Mouse (Mus musculus) 3134 (cell line): ENCODE data around the gene Ddx60.
"Not testable (repeated sequence)": the region's sequence is repeated elsewhere in the genome, so short reads cannot be mapped to it uniquely, and the experiment has no call there.

Source experiments
- DNase-seq: peaks from one replicate; pipeline ENCODE4 v3.0.0-alpha.2; 2011; ENCODE audit warnings: low spot score; ENCODE audit not compliant: insufficient read length; ENCODE audit errors: extremely low read depth

The Ddx60 gene

DNA sequence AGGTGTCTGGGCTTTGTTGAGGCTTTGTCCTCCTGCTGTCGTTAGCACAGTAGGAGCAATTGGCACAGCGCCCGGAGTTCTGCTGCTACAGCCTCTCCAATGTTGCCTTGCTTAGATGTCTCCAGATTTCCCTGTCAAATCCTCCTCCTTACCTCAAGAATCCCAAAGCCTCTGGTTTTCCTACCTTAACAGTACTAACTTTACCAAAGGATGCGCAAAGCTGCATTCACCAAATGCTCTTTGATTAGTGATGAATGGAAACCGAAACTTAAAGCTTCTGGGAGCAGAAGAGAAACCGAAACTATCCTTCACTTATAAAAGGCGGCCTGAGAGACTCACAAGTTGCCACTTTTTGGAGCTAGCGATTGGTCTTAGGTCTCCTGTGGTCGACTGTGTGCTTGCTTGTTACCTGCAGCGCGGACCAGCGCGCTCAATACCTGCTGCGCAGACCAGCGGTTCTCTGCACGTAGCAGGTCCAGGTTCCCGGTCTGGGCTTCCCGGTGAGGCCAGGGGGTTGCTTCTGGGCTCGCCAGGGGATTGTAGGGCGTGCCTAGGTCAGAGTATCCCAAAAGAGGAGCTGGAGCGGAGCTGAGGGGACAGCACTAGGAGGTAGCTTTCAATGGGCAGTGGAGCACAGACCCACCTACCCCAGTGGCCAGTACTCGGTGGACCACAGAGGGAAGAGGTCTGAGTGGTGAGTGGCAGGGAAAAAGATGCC, at the start of gene Ddx60:
Gene Ddx60 (plus strand): TSS at position 311 of the 718 bp plus-strand sequence.
- peak; percentile 53 for DNase-seq

DNA sequence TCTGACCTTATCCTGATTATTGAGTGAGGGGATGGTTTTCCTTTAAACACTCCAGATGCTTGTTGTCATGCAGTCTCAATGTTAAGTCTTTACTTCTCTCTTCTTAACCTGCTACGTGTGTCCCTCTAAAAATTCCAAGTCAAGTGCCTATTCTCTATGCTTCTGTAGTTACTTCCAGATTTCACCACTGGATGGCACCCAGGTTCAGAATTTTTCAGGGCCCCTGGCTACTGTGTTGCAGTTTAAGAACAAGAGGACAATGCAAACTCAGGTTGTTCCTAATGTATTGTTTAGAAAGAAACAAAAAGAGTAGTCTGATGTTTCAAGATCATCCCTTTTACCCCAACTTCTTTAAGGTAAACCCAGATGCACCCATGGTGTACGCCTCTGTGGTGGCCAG, 33.8 kb upstream of the Ddx60 start:
- no peak for DNase-seq

- no peak for DNase-seq
Measured at GRCm38 (mm10) chr8:61896742-61897141, 31.1 kb upstream of the Ddx60 start.

GRCm38 (mm10) chr8:61897402-61897801, 30.5 kb upstream of the Ddx60 start:
- DNase-seq, result no peak

GRCm38 (mm10) chr8:61901028-61901717, 26.7 kb upstream of the Ddx60 start:
- DNase-seq, result no peak

DNA sequence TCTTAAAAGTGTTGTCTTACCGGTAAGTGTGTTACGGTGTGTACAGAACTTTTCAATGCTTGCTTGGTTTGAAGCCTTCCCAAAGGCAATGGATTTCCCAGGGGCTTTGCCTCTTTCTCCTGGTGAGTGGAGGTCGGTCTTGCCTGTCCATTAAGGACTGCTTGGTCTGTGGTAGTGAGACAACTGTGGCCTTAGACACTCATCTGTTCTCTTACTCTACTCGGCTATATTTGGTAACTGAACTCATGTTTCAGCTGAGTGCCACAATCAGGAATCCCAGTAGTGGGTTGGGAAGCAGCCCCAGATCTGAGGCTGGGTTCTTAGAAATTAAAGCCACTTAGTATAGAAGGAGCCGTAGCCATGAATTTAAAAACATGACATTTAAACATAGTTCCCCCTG, 25.4 kb upstream of the Ddx60 start, which contains the start of gene Palld:
Gene Palld (minus strand): TSS at position 170 of the 400 bp plus-strand sequence.
- no peak for DNase-seq

- DNase-seq, result peak; percentile 5
Measured at GRCm38 (mm10) chr8:61908303-61909215, 19.3 kb upstream of the Ddx60 start.

- DNase-seq, result no peak
Measured at GRCm38 (mm10) chr8:61909313-61909712, 18.6 kb upstream of the Ddx60 start.

GRCm38 (mm10) chr8:61912817-61913216, 15.1 kb upstream of the Ddx60 start:
- DNase-seq, result no peak

DNA sequence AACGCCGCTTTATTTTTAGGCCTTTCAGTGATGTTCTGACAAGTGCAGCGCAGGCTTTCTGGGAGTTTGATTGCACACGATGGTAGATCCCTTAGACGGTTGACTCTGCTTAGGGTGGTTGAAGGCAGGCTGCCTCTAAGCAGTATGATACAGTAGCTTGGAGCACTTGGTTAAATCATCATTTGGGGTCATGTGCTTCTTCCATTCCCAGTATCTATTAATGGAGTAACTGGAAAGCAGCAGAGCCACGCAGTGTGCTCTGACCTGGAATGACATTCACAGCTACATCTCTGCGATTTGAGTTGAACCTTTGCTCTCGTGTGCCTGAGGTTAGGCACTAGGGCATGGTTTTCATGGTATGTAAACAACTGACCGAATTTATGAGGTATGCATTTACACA, 13.9 kb upstream of the Ddx60 start:
- DNase-seq, result no peak

DNA sequence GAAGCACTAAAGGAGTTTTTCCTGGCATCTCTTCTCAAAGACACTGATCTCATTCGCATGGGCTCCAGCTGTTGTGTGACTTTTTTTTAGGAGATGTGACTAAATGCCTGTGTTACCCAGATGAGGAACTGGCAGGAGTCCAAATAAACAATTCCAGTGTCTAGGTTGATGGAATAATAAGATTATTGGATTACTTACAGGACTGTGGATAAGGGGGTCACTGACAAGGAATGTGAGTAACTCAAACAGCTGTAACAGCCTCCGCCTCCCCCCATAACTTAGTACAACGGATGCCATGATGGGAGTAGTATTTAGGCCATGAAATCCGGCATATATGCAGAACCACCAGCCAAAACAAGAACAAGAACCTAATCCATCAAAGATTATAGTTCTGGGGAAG, 10.6 kb upstream of the Ddx60 start:
- DNase-seq, result no peak

GRCm38 (mm10) chr8:61919145-61919788, 8.6 kb upstream of the Ddx60 start:
- no peak for DNase-seq

DNA sequence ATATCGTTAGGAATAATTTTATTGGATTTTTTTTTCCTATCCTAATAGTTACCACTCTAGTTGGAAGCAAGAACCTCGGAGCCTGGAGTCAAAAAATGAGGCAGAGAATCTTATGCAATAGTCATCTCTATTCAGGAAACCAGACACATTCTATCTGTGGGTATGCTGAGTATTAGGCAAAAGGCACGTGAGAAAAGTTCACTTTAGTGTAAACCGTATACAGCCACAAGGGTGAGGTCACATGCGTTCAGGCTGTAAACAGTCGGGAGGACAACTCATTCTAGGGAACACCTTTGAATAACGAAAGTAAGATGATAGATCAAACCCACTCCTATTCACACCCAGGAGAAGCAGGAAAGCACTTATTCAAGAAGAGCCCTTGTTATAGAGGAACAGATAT, 7.5 kb upstream of the Ddx60 start:
- DNase-seq, result no peak

GRCm38 (mm10) chr8:61921454-61922054, 6.3 kb upstream of the Ddx60 start:
- no peak for DNase-seq

DNA sequence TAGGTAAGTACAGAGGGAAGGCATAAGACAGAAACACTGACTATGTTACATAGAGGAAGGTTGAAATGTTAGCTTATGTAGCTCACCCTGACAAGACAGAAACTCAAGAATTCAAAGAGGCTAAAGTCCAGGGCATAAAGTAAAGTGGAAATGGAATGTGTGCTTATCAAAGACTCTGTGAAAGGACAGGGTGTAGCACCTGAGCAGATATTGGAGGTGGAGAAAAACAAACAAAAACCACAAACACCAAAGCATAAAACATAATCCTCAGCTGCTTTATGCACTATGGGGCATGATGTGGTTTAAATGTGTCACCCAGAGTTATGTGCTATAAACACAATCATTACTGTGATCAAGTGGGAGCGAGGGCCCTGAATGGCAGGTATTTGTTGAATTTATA, 3.4 kb upstream of the Ddx60 start:
- DNase-seq, result no peak

GRCm38 (mm10) chr8:61933243-61933642, 5.4 kb downstream of the Ddx60 start:
- no peak for DNase-seq

DNA sequence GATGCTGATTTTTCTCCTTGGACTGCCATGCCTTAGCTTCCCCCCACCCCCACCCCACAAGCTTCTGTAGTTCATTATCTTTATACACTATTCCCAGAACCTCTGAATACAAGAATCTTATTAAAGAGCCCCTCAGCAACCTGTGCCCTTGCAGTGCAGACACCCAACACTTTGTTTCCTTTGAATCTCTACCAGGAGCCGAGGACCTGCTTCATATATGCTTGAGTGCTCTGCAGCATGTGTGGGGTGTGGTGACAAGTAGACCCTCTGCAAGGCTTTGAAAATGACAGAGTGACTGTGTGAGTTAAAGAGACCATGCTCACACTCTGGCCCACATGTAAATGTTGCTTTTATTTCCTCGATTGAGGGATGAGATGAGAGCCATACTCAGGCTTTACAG, 9.7 kb downstream of the Ddx60 start:
- no peak for DNase-seq

DNA sequence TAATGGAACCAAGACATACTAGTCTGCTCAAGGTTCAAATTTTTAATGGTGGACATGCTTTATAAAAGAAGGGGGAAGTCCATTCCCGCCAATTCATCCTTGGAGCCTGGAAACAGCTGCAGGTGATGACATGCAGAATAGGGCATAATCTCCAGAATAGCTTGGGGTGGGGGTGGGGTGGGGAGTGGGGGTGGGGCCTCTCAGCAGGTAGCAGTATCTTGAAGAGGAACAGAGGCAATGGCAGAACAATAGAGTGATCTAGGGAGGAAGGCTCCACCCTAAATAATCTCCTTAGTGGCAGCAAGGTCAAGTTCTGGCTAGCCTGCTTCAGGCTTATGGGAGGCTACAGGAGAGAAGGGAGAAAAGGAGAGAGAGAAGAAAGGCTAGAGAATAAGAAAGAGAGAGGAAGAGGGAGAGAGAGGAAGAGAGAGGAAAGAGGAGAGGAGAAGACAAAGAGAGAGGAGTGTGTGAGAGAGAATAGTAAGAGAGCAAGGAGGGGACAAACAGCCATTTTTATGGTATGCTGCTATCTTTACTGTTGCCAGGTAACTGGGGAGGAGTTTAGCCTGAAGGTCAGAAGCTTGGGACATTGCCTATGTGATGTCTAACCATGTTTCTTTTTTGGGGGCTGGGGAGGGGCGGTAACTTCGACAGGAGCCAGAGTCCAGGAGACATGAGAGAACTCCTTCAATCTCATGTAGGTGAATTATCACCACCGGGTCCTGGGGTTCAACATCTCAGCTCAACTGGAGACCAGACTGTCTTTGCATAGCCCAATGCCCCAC, 36.9 kb downstream of the Ddx60 start:
- DNase-seq, result not testable (repeated sequence)

- no peak for DNase-seq
Measured at GRCm38 (mm10) chr8:61969581-61969980, 41.7 kb downstream of the Ddx60 start.

DNA sequence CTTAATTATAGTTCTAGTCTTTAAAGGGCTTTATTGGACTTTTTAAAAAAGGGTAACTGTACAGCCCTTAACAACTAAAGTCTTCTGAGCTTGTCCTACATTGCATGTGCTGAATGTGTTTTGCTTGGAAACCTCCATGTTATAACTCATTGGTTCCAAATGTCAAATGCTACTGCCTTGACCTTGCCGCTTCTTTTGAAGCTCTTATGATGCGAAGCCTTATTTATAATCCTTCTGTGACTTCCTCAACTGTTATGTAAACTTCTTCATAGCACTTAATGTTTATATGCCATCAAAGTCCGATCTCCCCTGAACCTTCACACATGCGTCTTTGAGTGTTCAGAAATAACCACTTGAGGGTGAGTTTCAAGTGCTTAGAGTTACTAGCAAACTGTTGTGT, 57.1 kb downstream of the Ddx60 start:
- DNase-seq, result no peak
